Mouse (Mus musculus) olfactory bulb, adult 2 months (tissue): ENCODE measurements around the gene Magi2.

ENCODE experiments used
- CTCF ChIP-seq: fragments of 200-500 bp; IDR thresholded peaks from 2 replicates; pipeline ENCODE4 v1.5.1; 2012; ENCODE audit warnings: low read depth, mild to moderate bottlenecking, low read length, moderate library complexity; ENCODE audit not compliant: insufficient read depth
- POLR2A ChIP-seq: fragments of 200-500 bp; IDR thresholded peaks from 2 replicates; pipeline ENCODE4 v1.6.1; 2012; ENCODE audit warnings: mild to moderate bottlenecking, low read depth, low read length, moderate library complexity; ENCODE audit not compliant: insufficient read depth

DNA sequence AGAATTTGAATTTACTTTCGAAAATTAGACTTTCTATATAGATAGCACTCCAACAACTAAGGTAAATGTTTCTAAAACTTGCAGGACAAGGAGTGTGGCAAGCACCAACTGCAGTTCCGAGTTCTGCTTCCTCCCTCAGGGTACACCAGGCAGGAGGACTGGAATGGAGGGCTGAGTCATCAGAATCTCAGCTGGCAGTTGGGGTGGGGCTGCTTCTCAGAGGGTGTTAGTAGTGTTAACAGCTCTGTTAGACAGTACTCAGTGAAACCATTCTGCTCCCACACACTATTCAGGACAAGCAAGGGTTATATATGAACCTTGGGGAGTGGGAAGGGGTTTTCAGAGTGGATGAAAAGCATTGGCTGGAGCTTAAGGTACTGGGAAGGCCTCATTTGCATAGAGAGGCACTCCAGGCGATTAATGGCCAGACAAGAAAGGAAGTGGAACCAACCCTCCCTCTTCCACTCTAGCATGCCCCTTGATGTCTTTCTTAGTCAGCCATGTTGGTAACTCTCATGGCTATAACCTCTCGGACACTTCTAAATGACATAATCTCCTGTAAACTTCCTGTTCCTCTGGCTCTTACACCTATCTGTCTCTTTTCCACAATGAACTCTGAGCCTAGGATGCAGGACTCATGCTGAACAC lies 1402.2 kb downstream of the Magi2 start:
- no peak for TF ChIP-seq CTCF
- no peak for TF ChIP-seq POLR2A
